Mouse (Mus musculus): ENCODE data around the gene Spocd1. TPM values are rescaled to one million over a fixed set of nuclear protein-coding genes. Genes with fewer than 3 reads are reported as not detected.

Spocd1 gene
- total RNA-seq, 2 experiments from 2014 or later, result 0.37 to 0.41 TPM

DNA sequence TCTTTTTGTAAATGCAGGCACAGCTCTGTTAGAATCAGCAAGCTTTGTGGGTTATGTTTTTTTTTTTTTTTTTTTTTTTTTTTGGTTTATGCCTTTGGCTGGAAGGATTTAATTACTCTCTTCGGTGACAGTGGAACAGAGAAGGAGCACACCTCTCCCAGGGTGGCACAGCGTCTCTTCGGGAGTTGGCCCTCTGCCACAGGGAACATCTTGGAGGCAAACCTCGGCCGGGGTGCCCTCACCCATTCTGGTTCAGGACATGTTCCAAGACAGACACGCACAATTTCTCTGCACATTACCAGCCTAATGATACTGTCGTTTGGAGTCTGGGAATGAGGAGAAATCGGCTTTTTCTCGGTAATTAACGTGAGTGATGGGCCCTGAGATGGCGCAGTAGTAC, 41.8 kb downstream of the Spocd1 start:
- DNase-seq (ENCODE audit: low spot score in 2 of 2), result no peak

DNA sequence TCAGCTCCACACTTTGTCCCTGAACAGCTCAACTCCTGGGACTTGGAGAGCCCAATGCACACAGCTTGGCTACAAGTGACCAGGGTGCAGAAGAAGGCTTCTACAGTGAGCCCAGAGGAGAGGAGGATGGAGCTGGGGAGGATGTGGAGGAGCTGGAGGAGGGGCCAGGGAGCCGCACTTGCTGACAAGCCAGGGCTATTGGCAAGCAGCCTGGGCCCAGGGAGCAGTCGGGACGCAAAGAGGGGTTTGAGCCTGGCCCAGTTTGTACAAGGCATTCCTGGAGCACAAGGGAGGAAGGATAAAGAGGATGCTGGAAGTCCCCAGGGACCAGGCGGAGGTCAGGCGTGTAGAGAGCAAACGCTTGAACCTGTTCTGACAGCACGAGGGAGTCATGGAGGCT, 42.9 kb downstream of the Spocd1 start:
- DNase-seq (ENCODE audit: low spot score in 2 of 2), result no peak

DNA sequence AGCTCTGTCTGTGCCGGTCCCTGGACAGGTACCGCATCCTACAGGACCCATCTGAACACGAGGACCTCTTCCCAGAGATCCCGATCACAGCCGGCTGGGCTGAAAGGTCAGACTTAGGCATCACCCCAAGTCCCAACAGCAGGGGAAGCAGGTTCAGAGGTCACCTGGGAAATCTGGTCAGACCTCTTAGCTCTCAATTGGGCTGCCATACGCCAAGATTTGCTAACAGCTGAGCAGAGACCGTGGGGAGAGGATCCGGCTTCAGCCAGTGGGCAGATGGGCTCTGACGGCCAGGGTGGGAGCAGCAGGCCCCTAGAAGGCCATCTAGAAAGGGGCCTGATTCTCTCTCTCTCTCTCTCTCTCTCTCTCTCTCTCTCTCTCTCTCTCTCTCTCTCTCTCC, 45.2 kb downstream of the Spocd1 start:
- DNase-seq (ENCODE audit: low spot score in 2 of 2), result no peak

DNA sequence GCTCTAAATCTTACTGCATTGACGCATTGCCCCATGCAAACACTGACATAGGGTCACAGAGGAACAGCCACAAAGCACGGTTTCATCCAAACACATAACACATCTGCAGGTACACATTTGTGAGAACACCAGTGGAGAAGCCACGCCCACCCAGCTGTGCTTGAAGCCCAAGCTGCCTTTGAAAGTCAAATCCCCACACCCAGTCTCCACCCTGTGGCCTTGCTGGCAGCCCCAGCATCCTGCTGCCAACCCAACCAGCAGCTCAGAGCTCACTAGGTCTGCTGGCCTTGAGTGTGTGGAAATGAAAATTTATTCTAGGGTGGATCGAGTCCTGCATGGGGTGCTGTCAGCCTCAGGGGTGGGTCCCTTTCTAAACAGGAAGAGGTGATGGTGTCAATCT, 48.2 kb downstream of the Spocd1 start:
- DNase-seq (ENCODE audit: low spot score in 2 of 2), result no peak

DNA sequence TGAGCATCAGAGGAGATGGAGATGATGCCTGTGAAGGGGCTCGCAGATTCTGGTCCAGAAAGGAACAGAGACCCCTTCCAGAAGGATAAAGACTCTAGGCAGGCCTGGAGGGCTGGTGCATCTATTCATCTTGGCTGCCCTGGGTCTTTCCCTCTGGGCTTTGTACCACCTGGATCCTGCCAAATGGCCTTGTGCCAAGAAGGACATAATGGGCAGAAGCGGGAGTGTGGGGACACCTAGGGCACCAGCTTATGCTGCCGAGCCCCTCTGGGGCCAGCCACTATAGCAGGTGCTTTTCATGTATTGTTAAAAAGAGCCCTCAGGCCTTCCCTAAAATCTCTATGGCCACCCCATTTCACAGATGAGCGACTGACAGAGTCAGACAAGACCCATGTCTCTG, 49.2 kb downstream of the Spocd1 start:
- no peak for DNase-seq (ENCODE audit: low spot score in 2 of 2)

DNA sequence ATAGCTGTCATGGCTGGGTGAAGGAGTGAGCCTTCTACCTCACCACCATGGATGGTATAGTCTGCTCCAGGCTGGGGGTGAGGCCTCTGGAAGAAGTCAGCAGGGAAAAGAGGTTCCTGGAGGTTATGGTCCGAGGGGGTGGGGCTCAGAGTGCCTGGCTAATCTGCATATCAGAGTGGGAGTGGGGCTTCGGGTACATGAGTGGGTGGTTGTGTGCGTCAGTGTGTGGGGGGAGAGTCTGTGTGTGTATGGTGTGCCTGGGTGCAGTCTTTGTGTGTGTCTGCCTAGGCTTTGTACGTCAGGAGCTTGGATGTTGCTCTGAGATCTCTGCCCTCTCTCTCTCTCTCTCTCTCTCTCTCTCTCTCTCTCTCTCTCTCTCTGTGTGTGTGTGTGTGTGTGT, 49.9 kb downstream of the Spocd1 start:
- peak in 1 of 2 experiments; percentile 66 for DNase-seq (ENCODE audit: low spot score in 2 of 2)

DNA sequence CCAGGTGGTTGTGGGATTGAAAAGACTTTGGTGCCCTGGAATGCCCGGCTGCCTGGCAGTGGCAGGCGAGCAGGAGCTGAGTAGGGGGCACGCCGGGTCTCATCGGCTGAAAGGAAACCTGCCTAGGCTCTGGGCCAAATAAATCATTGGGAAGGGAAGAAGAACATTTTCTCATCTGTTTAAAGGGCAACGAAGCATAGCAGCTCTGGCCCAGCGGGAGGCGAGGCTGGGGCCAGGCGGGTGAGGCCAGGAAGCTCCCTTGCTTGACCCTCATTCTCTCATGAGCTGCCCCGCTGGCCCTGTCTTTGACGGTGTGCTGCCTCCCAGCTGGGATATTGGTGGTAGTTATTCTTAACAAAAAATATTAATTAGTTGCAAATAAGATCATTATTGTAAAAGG, 52.6 kb downstream of the Spocd1 start:
- no peak for DNase-seq (ENCODE audit: low spot score in 2 of 2)

DNA sequence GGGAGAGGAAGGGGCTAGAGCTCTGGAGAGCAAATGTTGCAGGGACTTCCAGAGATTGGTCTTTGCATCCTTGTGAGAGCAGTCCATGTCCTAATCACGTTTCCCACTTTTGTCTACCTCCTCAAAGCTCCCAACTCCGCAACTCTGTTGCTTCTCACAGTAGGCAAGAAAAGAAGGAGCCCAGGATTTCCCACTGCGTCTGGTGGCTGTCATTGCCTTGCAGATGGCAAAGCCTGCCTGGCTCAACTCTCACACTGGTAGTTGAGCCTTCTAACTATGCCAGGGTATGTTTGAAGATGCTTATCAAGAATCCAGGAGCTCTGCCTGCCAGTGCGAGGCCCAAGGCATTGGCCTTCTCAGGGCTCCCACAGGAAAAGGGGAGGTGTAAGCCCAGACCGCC, 54.0 kb downstream of the Spocd1 start:
- DNase-seq (ENCODE audit: low spot score in 2 of 2), result no peak

DNA sequence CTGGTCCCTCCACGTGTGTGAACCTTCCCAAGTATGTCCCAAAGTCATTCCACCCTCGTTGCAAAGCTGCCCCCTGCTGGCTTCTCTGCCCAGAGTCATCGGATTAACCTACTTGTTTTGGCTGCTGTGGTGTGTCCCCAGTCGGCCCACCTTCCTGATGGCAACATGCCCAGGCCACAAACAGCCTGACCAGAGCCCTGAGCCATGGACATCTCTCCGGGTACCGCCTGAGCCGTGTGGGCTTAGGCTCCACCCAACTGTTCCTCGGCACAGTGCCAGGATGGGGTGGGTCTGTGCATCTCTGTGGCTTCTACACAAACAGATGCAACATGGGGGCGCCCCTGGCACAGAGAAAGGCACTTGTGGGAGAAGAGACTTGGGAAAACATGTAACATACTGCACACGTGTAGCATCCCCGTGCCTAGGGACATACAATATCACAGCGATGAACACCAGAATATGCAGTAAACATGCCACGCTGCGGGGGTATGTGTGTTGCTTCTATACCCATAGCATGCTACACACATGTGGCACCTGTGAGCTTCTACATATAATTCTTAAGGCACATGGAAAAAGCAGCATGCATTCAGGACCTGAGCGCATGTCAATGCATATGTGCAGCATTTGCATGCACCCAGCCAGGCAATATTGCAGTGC, 54.8 kb downstream of the Spocd1 start:
- peak; percentile 93 to 97 for DNase-seq (ENCODE audit: low spot score in 2 of 2)

DNA sequence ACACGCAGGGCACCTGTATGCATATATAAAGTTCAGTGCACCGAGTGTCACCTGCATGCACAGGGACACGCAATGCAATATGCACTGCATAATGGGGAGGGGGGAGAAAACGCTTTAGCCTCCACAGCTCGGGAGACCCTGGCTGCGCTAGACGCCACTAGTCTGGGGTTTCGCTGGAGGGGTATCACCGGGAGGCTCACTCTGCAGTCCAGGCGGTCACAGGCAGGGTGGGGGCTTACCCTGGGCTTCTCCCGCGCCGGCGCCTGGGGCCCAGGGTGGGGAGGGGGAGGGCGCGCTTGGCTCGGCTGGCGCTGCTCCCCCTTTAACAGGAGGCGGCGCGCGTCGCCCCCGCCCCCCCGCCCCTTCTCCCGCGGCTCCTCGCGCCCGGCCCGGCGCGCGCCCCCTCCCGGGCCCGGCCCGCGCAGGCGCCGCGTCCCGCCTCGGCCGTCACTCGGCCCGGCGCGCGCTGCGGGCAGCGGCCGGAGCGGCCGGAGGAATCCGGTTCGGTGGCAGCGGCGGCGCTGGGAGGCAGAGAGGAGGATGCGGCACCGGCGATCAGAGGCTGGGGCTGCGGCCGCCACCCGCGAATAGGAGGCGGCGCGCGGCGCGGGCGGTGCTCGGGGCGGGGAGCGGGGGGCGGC, 55.5 kb downstream of the Spocd1 start, which contains the start of gene Adgrb2:
Gene Adgrb2, plus strand, starts transcription at position 450 of the 641 bp plus-strand sequence.
- DNase-seq (ENCODE audit: low spot score in 2 of 2), result peak in 1 of 2 experiments; percentile 60

DNA sequence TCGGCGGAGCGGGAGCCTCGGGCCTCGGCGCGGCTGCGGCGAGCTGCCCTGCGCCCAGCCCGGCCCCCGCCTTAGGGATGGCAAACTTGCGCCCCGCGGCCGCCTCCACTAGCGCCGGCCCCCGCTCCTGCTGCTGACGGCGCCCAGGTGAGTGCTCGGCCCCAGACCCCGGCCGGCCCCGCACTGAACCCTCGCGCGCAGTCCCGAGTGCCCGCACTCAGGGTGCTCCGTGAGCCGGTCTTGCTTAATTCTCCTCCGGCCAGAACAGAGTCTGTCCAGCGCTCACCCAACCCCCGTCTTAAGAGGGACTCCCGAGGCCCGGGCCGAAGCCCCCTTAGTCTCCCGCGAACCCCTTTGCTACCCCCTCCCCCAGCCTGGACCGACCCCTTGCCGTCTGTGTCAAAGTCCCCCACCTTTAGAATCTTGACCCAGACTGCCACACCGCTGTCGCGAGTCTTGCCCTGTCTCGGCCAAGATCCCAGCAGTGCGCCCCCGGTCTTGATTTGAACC, 56.2 kb downstream of the Spocd1 start:
- DNase-seq (ENCODE audit: low spot score in 2 of 2), result no peak

DNA sequence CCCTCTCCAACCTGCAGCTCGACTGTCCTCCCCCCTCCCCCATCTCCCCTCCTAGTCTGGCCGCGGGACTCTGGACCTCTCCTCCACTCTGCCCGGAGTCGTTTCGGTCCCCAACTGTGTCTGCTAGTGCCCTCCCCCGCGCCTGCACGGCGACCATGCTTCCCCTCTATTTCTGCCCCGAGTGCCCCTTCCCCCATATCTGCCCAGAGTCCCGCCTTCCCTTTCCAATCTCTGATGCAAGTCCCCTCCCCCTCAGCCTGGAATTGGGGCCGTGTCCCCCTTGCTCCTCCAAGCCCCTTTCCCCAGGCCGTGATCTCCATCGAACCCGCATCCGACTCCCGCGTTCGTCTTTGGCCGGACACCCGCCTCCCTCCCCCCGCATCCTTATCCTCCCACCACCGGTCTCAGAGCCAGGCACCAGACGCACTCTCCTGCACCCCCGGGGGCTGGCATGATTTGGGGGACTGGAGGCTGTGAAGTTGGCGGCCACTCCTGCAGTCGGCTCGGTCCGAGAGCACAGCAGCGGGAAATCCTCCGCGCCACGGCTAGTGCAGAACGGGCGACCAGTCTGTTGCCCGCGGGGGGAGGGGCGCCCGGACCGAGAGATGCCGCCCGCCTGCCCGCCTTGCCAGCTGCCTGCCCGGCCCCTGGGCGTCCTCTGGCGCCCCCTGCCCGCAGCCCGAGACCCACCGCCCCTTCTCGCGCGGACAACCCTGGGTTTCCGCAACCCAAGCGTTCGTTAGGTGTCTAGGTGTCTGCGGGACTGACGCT, 56.8 kb downstream of the Spocd1 start:
- peak; percentile 73 to 84 for DNase-seq (ENCODE audit: low spot score in 2 of 2)

DNA sequence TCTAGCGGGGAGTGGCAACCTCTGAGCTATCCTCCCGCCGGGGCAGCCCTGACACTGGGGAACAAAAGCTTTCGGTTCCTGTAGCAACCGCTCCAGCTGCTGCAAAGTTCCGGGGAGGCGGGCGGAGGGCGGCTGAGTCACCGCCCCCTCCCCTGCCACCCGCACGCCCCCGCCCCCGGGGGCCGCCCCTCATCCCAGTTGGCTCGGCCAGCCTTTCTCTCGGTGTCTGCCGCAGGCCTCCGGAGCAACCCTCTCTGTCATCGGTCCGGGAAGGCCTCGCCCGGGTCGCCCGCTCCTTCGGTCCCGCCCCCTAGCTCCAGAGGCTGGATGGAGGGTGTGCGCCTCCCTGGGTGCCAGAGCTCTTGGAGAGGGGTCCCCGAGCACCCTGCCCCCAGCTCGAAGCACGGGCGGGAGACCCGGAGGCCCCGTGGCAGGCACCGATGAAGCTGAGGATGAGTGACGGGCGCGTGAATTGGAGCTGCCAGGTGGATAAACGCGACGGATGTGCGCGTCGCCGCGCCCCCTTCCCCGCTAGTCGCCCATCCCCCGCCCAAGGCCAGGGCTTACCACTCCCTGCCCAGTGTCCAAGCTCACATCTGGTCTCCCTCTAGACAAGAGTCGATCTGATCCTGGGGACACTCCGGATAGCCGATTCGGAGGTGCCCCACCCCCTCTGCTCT, 58.9 kb downstream of the Spocd1 start:
- DNase-seq (ENCODE audit: low spot score in 2 of 2), result no peak

DNA sequence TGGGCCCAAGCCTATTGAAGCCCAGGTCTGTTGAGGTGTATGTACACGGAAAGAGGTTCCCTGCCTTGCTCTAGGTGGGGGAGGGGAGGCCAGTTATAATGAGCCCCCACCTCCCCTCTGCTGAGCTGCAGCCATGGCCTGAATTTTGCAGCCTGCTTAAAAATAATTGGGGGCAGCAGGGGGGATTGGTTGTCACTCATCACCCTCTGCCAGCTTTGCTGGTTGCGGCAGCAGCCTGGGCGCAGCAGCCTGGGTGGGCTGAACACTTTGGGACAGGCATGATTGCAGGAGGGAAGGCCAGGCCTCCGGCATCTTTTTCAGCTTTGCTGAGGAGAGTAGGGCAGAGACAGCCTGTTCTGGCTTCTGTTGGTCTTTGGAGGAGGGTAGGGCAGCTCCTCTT, 60.9 kb downstream of the Spocd1 start:
- no peak for DNase-seq (ENCODE audit: low spot score in 2 of 2)

DNA sequence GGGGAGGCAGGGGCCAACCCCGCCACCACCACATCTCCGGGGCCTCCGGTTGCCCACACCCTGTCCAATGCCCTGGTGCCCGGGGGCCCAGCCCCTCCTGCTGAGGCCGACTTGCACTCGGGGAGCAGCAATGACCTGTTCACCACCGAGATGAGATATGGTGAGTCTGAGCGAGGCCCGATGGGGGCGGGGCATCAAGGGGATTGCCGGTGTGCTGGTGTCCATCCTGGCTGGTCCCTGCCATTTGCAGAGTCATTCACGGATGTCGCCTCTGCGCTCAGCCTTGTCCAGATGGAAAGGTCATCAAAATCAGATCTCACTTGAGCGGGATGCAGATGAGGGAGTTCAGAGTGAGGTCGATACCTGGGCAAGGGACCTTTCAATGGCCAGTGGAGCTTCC, 63.7 kb downstream of the Spocd1 start:
- DNase-seq (ENCODE audit: low spot score in 2 of 2), result no peak

DNA sequence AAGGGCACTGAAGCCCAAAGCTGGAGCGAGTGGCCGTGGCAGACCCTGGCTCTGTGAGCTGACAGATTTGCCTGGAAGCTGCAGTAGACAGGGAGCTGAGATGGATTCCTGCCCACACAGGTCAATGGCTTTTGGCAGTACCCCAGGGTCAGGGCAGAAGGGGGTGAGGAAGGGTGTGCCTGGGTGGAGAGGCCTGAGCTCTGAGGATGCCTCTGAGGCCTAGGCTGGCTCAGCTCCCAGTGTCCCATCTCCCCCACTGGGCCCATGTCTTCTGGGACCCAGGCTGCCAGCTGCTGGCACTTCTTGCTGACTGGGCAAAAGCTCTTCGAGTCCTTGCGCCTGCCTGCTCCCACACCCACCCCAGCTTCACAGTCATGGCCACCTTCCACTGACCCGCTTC, 64.2 kb downstream of the Spocd1 start:
- DNase-seq (ENCODE audit: low spot score in 2 of 2), result no peak

DNA sequence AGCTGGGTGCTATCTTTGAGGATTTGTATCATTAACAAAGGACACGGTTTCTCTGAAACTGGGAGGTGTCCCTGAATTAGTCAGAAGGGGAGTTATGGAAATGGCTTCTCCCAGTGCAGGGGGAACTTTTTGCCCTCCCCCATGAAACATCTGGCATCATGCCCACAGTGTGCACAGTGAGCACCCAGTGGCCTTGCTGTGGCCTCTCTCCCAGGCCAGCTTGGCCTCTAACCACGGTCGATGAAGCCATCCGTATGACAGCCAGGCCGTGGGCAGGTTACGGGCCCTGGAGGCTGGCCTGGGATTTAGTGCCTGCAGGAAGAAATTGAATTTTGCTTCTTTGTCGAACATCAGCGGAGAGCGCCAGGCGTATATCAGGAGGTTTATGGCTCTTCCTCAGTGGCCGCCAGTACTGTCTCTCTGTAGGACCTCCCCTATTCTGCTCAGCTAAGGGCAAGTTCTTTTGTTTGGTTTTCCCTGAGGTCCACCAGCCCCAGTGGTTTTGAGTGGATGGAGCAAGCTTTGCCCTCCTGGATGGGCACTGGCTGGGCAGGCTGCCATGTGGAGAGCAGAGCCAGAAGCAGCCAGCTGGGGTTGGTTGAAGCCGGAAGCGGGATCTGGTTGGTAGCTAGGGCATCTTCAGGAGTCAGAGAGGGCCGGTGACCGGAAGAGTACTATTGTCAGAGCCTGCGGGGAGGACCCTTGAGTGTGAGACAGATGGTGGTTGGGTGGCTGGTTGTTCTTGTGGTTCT, 65.1 kb downstream of the Spocd1 start:
- no peak for DNase-seq (ENCODE audit: low spot score in 2 of 2)

DNA sequence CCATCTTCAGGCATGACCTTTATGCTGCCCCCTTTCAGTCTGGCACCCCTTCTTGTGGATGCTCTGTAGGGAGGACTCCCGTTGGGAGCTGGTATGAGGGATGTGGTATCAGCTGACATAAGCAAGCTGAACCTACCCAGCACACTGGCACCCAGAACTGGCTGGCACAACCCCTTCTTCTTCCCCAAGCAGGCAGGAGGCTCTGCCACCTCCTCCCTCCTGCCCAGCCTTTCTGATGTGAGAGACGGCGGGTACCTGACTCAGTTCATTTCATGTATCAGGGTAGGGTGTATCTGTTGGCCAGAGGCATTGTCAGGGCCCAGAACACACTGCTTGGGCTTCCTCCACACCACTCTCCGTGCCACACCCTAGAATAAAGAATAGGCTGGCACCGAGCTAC, 65.7 kb downstream of the Spocd1 start:
- no peak for DNase-seq (ENCODE audit: low spot score in 2 of 2)

DNA sequence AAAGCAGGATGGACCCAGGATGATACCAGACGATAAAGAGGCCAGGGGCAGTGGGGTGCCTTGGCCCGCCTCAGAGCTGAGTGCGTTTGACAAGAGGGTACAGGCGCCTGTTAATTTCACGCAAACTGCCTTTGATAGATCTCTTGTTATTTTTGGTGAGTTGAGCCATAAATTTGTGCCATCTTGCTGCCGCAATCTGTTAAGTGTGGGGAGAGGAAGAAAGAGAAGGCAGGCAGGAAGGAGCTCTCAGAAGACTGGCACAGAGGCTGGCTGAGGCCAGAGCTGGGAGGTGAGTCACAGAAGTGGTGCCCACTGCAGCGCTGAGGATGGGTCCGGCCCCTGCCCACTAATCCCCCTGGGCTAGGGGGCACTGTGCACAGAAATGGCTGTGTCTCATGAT, 66.2 kb downstream of the Spocd1 start:
- DNase-seq (ENCODE audit: low spot score in 2 of 2), result no peak

DNA sequence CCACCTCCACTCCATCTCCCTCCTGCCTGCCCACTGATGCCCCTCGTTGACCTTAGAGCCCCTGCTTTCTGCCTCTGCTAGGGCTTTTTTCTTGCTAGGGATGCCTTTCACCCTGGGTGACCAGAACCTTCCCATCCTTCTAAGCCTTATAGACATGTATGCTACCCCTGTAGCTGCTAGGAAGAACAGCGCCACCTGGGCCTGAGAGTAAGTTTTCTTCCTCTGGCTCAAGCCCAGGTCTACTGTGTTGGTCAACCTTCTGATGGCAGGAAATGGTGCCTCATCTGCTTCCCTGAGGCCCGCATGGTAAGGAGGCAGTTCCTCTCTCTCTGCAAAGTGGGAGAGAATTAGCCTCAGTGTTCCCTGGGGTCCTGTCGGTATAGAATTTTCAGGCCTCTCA, 67.0 kb downstream of the Spocd1 start:
- no peak for DNase-seq (ENCODE audit: low spot score in 2 of 2)

DNA sequence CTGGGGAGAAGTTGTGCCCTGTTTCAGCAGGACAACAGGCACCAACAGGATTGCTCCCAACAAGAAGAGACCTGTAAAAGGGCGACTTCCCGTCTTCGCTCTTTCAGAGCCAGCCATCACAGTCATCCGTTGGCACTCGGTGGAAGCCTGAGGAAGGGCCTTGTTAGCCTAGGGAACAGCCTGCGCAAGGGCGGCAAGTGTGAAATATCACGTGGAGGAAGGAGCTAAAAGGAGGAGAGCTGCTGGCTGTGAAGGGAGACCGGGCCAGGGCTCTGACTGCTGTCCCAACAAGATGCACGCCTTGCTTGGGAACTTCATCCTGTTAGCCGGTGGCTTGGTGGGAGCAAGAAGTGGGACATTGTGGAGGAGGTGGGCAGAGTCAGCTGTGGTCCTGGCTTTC, 69.1 kb downstream of the Spocd1 start:
- no peak for DNase-seq (ENCODE audit: low spot score in 2 of 2)

Data from layer of hippocampus, adult 18-20 months (tissue).